Mouse (Mus musculus) G1E (cell line): ENCODE results near the gene Rft1. TPM values are rescaled to one million over a fixed set of nuclear protein-coding genes. Genes with fewer than 3 reads are reported as not detected.

Experiments
- ATAC-seq: 2 replicates; pipeline ENCODE4 v1.8.0; 2016; ENCODE audit warnings: mild to moderate bottlenecking; ENCODE audit not compliant: insufficient number of reproducible peaks, poor library complexity, low FRiP score, severe bottlenecking; ENCODE audit errors: extremely low read depth
- DNase-seq: peaks from one replicate; pipeline ENCODE4 v3.0.0; 2012; ENCODE audit warnings: low spot score
- H3K27me3 ChIP-seq: 2 replicates; pipeline ENCODE4 v1.6.1; 2012; ENCODE audit warnings: mild to moderate bottlenecking, low read length, inconsistent platforms; ENCODE audit not compliant: insufficient read depth
- H3K36me3 ChIP-seq: replicated peaks from 2 replicates; pipeline ENCODE3; 2012; ENCODE audit warnings: mild to moderate bottlenecking, inconsistent platforms
- H3K4me1 ChIP-seq: 2 replicates; pipeline ENCODE4 v1.6.1; 2012; ENCODE audit warnings: low read depth, low read length, inconsistent platforms, mixed read lengths; ENCODE audit not compliant: insufficient read depth
- H3K4me3 ChIP-seq: 2 replicates; pipeline ENCODE4 v1.5.1; 2012; ENCODE audit warnings: low read depth, mild to moderate bottlenecking, inconsistent platforms, low read length, moderate library complexity, mixed read lengths
- H3K9me3 ChIP-seq: replicated peaks from 2 replicates; pipeline ENCODE4 v1.6.1; 2012; ENCODE audit warnings: inconsistent platforms
- CTCF ChIP-seq: IDR thresholded peaks from 2 replicates; pipeline ENCODE4 v1.5.1; 2012; ENCODE audit warnings: low read depth, low read length, inconsistent platforms, mixed read lengths
- GATA1 ChIP-seq: IDR thresholded peaks from 2 replicates; pipeline ENCODE4 v1.6.1; 2012; ENCODE audit warnings: borderline replicate concordance, low read length, inconsistent platforms, mixed read lengths
- GATA2 ChIP-seq: IDR thresholded peaks from 2 replicates; pipeline ENCODE4 v1.6.1; 2012; ENCODE audit warnings: low read depth, low read length, inconsistent platforms, borderline replicate concordance
- POLR2AphosphoS5 ChIP-seq: IDR thresholded peaks from 2 replicates; pipeline ENCODE4 v1.6.1; 2012; ENCODE audit warnings: low read depth, low read length, inconsistent platforms; ENCODE audit not compliant: insufficient replicate concordance
- TAL1 ChIP-seq: conservative IDR thresholded peaks from 2 replicates; pipeline ENCODE4 v1.6.1; 2012; ENCODE audit warnings: low read depth, low read length, inconsistent platforms, mixed read lengths
- polyA plus RNA-seq: library from polyadenylated mRNA; stranded (reverse); fragments of >175 nt; gene quantifications from 2 replicates; pipeline ENCODE4 v1.2.3, GENCODE M21; 2012
- total RNA-seq, 2 experiments: library from RNA; stranded (forward) in 1 of 2; stranded (reverse) in 1 of 2; fragments of 200-1000 nt in 1 of 2; fragments of >200 nt in 1 of 2; fragmentation: Nextera tagmentation in 1 of 2; gene quantifications; 2 replicates each; pipeline ENCODE4 v1.2.3; 2014 to 2017

Gene Rft1
- total and polyA plus RNA-seq, 3 experiments: 4.4 to 20.8 (median 15.0) TPM

GRCm38 (mm10) chr14:30655531-30655930 lies 1.4 kb downstream of the Rft1 start:
- Histone ChIP-seq H3K36me3 (peaks cover 40% of the 10 kb centered on the region), H3K4me3 (no peak overlapping the region; the same call in 1 of the 2 replicates), H3K9me3 (no peaks in the 10 kb centered on the region), H3K4me1 (peaks cover 26% of the 10 kb centered on the region), H3K27me3 (peaks cover 8% of the 10 kb centered on the region; the same call in 1 of the 2 replicates)
- DNase-seq (peak; percentile 41), ATAC-seq (no peak)
- no peak for TF ChIP-seq POLR2AphosphoS5
- TF ChIP-seq GATA2: no peak
- no peak for TF ChIP-seq TAL1
- TF ChIP-seq CTCF: no peak
- TF ChIP-seq GATA1: no peak

GRCm38 (mm10) chr14:30666061-30666460 lies 11.9 kb downstream of the Rft1 start:
- peaks cover 3% of the 10 kb centered on the region; the same call in 1 of the 2 replicates for H3K4me1 ChIP-seq
- TF ChIP-seq TAL1: no peak
- TF ChIP-seq GATA2: no peak
- no peak for TF ChIP-seq POLR2AphosphoS5
- no peak for TF ChIP-seq CTCF
- no peak for TF ChIP-seq GATA1
- no peak for DNase-seq
- H3K36me3 ChIP-seq: peaks cover 96% of the 10 kb centered on the region
- no peaks in the 10 kb centered on the region for H3K27me3 ChIP-seq
- no peaks in the 10 kb centered on the region for H3K9me3 ChIP-seq
- ATAC-seq: no peak
- no peak overlapping the region for H3K4me3 ChIP-seq

GRCm38 (mm10) chr14:30666604-30667003 lies 12.4 kb downstream of the Rft1 start:
- TF ChIP-seq TAL1 (no peak), POLR2AphosphoS5 (no peak), CTCF (no peak), GATA1 (no peak), GATA2 (no peak)
- Histone ChIP-seq H3K4me1 (peaks cover 5% of the 10 kb centered on the region; the same call in 1 of the 2 replicates), H3K9me3 (no peaks in the 10 kb centered on the region), H3K27me3 (no peaks in the 10 kb centered on the region), H3K36me3 (peaks cover 96% of the 10 kb centered on the region), H3K4me3 (no peak overlapping the region)
- DNase-seq: no peak
- ATAC-seq: no peak

GRCm38 (mm10) chr14:30670161-30670560 lies 16.0 kb downstream of the Rft1 start:
- Histone ChIP-seq H3K9me3 (no peaks in the 10 kb centered on the region), H3K4me1 (peaks cover 5% of the 10 kb centered on the region; the same call in 1 of the 2 replicates), H3K27me3 (no peaks in the 10 kb centered on the region), H3K4me3 (no peak overlapping the region), H3K36me3 (peaks cover 99% of the 10 kb centered on the region)
- TF ChIP-seq TAL1 (no peak), GATA2 (no peak), GATA1 (no peak), CTCF (no peak), POLR2AphosphoS5 (no peak)
- ATAC-seq (no peak), DNase-seq (no peak)

- no peaks in the 10 kb centered on the region for H3K9me3 ChIP-seq
- DNase-seq: no peak
- ATAC-seq: no peak
- no peaks in the 10 kb centered on the region for H3K27me3 ChIP-seq
- no peak for TF ChIP-seq GATA2
- no peak for TF ChIP-seq CTCF
- TF ChIP-seq POLR2AphosphoS5: no peak
- TF ChIP-seq TAL1: no peak
- no peak for TF ChIP-seq GATA1
- H3K36me3 ChIP-seq: peaks cover 97% of the 10 kb centered on the region
- H3K4me1 ChIP-seq: peaks cover 5% of the 10 kb centered on the region; the same call in 1 of the 2 replicates
- H3K4me3 ChIP-seq: no peak overlapping the region
Observed at GRCm38 (mm10) chr14:30671095-30671985, 17.2 kb downstream of the Rft1 start.

GRCm38 (mm10) chr14:30671986-30672312 lies 17.8 kb downstream of the Rft1 start:
- no peaks in the 10 kb centered on the region for H3K27me3 ChIP-seq
- DNase-seq: peak; percentile 65
- H3K36me3 ChIP-seq: peaks cover 97% of the 10 kb centered on the region
- no peaks in the 10 kb centered on the region for H3K9me3 ChIP-seq
- ATAC-seq: peak; percentile 45
- peaks cover 5% of the 10 kb centered on the region; the same call in 1 of the 2 replicates for H3K4me1 ChIP-seq
- no peak for TF ChIP-seq TAL1
- no peak for TF ChIP-seq GATA2
- TF ChIP-seq GATA1: no peak
- TF ChIP-seq CTCF: peak; percentile 70
- H3K4me3 ChIP-seq: no peak overlapping the region
